Mouse (Mus musculus): ENCODE data around the gene D930020B18Rik. TPM values are rescaled to one million over a fixed set of nuclear protein-coding genes. Genes with fewer than 3 reads are reported as not detected.

The D930020B18Rik gene
- total RNA-seq, 4 experiments from 2014 or later, result 0.20 to 1.6 (median 0.34) TPM

DNA sequence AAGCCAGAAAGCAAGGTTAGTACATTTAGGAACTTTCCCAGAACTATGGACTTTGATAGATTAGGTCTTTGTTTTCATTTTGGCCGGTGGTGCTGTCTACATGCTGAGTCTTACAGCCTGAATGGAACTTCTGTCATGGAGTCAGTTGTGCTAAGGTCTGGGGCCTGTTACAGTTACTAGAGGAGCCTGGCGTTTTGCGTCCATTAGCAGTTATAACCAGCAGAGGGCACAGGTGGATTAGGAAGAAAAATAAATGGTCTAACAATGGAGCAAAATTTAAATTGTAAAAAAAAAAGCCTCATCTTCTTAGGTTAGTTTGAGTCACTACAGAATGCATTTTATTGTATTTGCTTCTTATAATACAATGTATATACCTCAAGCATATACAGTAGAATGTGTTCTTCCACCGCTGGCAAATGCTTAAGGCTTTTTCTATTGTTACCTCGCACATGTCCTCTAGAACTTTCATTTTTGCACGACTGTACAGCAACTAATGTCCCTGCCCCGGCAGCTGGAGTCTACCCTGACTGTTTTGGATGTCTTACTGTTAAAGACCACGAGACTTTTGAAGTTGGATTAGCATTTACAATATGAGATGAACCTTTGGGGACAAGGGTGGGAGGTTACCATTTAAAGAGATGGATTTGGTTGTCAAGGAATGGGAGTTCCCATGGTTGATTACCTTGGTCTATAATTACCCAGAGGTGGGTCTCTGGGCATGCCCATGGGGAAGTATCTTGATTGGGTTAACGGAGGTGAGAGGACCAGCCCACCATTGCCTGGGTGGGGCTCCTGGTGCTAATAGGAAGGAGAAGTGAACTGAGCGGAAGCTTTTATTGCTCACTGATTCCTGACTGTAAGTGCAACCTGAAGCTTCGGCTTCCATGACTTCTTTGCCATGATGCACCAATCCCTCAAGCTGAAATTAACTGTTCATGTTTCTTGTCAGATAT, 60.2 kb downstream of the D930020B18Rik start:
- DNase-seq (ENCODE audit: low spot score in 2 of 2), result peak in 1 of 2 experiments; percentile 50

DNA sequence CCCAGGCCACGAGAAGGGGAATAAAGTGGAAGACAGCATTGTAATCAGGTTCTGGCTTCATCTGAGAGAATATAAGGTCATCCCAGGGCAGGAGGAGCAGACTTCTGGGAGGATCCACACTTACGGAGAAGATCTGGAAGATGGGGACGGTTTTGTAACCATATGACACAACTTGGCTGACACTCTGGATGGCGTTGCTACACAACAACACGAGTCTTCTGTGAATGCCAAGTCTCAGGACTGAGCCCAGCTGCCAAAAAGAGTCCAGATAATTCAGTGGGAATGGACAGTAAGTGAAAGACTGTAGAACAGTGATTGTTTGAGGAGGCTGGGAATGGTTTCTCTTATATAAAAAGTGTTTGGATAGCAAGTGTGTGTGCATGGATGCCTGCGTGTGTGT, 62.2 kb downstream of the D930020B18Rik start:
- DNase-seq (ENCODE audit: low spot score in 2 of 2), result no peak

DNA sequence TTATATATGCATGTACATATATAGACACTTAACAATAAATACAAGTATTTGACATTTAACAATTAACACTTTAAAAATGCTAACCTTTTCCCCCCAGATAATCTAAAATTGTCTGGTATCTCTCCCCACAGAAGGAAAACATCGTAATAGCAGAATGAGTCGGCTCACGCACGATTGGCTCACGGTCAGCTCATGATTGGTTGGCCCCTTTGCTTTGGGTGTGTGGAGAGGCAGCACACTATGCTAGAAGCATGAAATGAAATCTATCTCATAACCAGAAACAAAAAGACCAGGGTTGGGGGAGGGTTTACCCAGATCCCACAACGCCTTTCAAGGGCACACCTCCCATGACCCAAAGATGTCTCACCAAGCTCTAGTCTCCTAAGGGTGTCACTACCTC, 63.5 kb downstream of the D930020B18Rik start:
- DNase-seq (ENCODE audit: low spot score in 2 of 2), result no peak

DNA sequence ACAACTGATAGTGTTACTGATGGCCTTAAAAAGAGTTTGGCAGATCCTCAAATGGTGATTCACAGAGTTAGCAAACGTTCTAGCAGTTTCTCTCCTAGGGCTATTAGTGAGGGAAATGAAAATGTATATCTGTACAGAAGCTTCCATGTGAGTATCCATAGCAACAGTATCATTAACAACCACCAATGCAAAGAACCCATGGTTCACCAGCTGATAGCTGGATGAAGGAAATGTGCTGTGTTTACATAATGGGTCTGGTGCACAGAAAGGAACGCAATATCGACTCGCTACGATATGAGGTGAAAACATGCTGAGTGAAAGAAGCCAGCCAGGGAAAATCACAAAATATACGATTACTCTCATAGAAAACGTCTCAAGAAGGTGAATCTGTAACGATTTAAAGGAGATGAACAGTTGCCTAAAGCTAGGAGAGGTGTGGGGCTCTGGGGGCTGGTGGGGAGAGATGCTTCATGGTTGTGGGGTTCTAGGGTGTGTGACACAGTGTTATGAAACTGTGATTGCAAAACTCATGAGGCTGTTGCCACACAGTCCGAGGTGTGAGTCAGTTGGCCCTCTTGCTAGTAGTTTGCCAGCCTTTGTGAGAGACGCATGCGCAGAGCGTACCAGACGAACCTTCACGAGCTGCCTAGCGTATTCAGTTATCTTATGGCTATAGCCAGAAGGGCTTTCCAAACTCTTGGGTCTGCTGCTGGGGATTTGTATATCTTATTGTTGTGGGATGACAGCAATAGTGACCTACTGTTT, 64.2 kb downstream of the D930020B18Rik start:
- no peak for DNase-seq (ENCODE audit: low spot score in 2 of 2)

DNA sequence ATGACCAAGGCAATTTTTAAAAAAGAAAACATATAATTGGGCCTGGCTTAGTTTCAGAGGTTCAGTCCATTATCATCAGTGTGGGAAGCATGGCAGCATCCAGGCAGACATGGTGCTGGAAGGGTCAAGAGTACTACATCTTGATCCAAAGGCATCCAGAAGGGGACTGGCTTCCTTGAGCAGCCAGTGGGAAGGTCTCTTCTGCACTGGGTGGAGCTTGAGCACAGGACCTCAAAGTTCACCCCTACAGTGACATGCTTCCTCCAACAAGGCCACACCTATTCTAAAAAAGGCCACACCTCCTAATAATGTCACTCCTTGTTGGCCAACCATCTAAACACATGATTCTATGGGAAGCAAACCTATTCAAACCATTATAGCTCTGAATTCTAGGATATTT, 75.5 kb downstream of the D930020B18Rik start:
- no peak for DNase-seq (ENCODE audit: low spot score in 2 of 2)

DNA sequence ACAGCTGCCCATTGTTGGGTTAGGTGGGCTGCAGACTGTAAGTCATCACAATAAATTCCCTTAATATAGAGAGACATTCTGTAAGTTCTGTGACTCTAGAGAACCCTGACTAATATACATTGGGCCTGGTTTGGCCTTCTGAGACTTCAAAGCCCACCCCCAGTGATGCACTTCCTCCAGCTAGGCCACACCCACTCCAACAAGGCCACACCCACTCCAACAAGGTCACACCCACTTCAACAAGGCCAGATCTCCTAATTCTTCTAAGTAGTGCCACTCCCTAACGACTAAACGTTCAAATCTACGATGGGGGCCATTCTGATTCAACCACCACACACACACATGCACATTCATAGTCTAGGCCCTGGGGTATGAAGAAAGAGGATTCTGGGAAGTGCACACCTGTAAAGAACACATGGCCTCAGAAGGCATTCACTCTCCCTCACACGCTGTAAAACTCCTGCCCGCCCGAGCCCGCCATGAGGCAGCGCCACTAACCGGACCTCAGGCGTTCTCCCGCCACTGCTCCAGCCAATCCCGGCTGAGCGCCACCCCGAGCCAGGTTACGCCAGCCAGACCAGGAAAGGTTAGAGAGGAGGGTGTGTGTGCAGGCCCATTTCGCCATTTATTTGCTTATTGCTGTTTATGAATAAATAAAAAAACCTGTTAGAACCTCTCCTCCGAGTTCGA, 77.7 kb downstream of the D930020B18Rik start:
- no peak for DNase-seq (ENCODE audit: low spot score in 2 of 2)

DNA sequence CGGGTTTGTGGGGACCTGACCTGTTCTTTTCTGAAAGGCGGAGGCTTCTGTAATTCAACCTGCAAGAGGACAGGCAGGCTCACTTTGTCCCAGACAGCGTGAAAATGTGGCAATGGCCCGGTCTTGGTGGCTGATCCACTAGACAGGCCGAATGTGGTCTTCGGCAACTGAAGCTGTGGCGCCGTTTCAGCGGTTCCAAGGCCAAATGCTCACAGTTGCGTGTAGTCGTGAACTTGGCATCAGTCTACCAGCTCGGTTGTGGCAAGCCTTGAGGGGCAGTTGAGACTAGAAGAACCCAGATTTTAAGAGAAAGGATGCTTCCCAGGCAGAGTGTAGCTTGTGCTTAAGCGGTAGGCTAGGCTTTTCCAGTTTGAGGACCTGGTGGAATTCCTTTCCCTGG, 79.3 kb downstream of the D930020B18Rik start:
- DNase-seq (ENCODE audit: low spot score in 2 of 2), result no peak

DNA sequence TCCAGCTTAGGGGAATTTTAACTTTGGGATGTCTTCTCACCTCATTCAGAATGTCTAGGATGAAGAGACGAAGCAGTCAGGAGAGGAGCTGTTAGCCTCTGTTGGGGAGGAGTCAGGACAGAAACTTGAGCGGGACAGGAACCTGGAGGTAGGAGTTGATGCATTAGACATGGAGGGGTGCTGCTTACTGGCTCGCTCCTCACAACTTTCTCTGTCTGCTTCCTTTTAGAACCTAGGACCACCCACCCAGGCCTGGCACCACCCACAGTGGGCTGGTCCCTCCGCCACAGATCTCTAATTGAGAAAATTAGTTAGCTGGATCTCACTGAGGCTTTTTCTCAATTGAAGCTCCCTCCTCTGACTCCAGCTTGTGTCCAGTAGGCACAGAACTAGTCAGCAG, 85.1 kb downstream of the D930020B18Rik start:
- no peak for DNase-seq (ENCODE audit: low spot score in 2 of 2)

DNA sequence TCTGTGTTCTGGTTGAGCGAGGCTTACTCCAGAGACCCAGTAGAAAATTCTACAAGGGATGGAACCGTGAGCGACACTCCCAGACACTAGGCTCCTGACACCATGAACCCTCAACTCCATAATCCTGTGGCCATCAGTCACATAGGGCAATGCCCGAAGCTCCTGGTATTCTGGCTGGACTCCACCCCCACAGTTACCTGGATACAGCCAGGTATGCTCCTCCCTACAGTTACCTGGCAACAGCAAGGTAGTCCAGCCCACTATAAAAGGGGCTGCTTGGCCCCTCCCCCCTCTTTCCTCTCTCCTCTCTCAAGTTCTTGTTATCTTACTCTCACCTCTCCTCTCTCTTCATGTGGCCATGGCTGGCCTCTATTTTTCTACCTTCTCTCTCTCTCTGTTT, 85.8 kb downstream of the D930020B18Rik start:
- no peak for DNase-seq (ENCODE audit: low spot score in 2 of 2)

DNA sequence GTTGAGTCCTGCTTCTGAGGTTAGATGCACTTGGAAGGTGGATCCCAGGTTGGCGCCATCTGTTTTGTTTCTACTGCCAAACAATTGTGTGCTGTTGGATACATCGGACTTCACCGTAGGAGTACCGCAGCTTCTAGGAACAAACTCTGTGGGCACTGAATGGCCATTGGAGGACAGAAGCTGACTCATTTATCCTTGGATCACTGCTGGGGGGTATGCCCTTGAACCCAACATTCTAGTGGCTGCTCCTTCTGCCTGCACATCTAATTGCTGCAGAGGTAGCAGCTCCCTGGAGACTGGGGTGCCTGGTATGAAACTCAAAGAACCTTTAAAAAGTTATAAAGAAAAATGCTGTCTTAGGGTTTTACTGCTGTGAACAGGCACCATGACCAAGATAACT, 86.8 kb downstream of the D930020B18Rik start:
- no peak for DNase-seq (ENCODE audit: low spot score in 2 of 2)

DNA sequence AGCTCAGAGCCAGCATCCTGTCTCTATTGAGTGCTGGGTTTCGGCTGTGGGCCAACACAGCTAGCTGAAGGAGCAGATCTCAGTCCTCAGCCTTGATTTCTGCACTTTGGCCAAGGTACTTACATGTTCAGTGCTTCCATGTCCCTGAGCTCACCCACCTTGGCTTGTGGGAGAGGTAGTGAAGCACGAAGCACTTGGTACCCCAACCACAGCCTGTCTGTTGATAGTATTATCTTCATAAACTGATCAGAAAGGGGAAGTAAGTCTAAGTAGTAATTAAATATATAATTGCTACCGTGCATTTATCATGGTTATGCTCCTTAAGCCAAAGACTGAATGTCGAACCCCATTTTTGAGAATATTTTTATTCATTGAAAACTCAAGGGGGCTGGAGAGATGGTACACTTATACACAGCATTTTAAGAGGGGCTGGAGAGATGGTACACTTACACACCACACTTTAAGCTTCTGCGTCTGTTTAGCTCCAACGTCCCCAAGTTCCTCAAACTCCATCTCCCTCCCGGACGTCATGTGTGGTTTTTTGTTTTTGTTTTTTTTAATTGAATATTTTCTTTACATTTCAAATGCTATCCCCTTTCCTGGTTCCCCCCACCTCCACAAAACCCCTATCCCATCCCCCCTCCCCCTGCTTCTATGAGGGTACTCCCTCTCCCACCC, 89.8 kb downstream of the D930020B18Rik start:
- DNase-seq (ENCODE audit: low spot score in 2 of 2), result no peak

DNA sequence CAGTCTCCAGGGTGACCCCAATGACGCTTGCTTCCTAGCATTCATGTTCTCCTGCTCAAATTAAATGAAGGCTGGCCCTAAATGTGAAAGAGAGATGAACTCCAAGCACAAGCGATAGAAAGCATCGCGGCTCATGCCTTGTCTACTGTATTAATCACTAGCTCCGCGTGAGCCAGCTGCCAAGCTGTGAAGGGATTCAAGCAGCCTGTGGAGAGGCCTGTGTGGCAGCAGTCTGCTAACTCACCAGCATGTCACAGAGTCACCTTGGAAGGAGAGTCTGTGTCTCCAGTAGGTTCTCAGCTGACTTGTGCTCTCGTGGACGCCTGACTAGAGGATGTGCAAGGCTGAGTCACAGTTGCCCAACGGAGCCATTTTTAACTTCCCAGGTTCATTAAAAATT, 91.2 kb downstream of the D930020B18Rik start:
- no peak for DNase-seq (ENCODE audit: low spot score in 2 of 2)

DNA sequence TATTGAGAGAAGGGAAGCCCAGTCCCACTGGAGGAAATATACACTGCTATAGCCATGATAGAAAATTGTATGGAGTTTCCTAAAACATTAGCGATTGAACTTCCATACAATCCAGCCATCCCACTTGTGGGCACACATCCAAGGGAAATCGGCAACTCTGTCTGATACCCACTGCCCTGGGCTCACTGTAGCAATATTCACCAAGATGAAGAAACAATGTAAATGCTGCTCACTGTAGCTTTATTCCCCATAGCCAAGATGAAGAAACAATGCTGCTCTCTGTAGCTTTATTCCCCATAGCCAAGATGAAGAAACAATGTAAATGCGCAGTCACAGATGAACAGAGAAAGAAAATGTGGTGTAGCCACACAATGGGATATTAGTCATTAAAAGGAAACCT, 95.9 kb downstream of the D930020B18Rik start:
- no peak for DNase-seq (ENCODE audit: low spot score in 2 of 2)

DNA sequence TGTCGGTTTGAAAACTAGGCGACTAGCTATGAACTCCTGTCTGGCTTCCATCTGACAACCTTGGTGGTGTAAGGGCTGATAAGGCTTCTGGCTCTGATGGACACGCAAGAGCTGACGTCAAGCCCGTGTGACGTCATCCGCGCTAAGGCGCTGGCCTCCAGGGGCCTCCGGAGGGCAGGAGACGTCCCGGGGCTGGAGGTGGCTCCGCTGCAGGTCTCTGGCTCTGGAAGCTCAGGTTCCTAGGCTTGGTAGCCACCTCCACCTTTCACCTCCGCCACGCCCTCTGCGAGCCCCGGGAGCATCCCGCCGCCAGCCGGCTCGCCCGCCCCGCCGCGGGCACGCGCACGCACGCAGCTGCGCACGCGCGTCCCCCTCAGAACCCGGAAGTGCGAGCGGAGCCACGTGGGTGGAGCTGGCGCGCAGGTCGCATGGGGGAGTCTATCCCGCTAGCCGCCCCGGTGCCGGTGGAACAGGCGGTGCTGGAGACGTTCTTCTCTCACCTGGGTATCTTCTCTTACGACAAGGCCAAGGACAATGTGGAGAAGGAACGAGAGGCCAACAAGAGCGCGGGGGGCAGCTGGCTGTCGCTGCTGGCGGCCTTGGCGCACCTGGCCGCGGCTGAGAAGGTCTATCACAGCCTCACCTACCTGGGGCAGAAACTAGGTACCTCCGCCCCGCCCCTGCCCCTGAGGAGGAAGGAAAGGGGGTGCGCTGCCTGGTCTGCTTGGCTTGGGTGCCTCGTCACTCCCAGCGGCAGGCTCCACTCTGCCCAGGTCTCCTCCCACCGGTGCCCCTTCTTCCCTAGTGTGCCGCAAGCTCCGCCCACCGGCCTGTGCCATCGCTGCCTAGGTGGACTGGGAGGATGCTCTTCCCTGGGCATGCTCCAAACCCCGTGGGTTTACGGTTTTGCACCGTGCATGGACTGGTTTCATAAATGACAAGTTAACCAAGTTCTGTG, 98.4 kb downstream of the D930020B18Rik start, which contains the start of gene BC048403:
Gene BC048403, plus strand, starts transcription at position 390 of the 958 bp plus-strand sequence.
- peak; percentile 71 to 82 for DNase-seq (ENCODE audit: low spot score in 2 of 2)

DNA sequence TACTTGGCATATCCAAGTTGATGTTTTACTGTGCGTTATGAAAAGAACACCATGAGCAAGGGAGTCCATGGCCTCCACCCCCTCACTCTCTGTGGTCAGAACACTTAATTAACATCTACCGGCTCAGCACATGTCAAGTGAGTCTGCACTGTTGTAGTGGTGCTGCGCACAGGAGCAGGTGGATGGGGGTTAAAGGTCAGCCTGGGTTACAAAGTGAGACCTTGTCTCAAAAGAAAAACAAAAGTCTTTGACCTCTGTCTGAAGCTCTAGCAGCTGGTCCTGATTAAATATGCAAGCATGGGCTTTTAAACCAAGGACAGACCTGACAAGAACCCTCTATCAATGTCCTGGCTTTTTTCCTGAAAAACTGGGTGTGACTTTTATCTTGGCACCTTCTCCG, 100.9 kb downstream of the D930020B18Rik start:
- DNase-seq (ENCODE audit: low spot score in 2 of 2), result no peak

Small RNAs within 50 kb of the gene (microRNA-seq; reads per million reads assigned to microRNA genes)
- 0 reads per million in 2 experiments for gene Gm24330

Other genes starting within 250 kb of the D930020B18Rik start
- gene Rassf3, start 165.2 kb upstream of the D930020B18Rik start, total RNA-seq (2022), result 10 to 100 TPM in 3 of 4 experiments, 1 to 10 TPM in 1; 9.3 to 20.4 (median 15.3) TPM
- gene Tbk1, start 54.8 kb upstream of the D930020B18Rik start, total RNA-seq (2022), result 10 to 100 TPM; 51.3 to 64.1 (median 54.2) TPM
- gene Xpot, start 15.3 kb upstream of the D930020B18Rik start, total RNA-seq (2022), result 10 to 100 TPM; 62.6 to 77.1 (median 71.6) TPM
- 10 to 100 TPM in 1 of 4 experiments, 1 to 10 TPM in 3; 9.1 to 10.8 (median 9.4) TPM for gene BC048403, start 98.3 kb downstream of the D930020B18Rik start, total RNA-seq (2022)